Mouse (Mus musculus) WW6 (cell line): ENCODE data around the gene Gabrb3.

Experiments
- DNase-seq: peaks from one replicate; pipeline ENCODE4 v3.0.0-alpha.2; 2013; ENCODE audit warnings: low read depth, low spot score

Gabrb3 gene

DNA sequence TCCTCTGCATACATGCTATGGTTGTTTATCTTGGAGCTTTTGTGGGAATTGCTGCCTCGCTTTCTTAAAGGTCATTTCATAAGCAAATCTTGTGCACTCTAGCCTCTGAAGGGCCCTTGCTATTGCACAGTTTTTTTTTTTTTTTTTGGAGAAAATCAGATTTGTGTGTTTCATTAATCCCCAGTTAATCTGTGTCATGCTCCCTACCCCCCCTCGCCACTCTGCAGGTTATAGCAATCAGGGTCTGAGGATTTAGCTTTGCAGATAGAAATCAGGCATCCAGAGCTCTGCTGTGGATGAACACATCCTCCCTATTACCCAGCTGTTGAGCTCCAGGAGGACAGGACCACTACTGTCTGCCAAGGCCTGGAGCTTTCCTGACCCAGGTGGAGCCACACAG is at the start of gene Gabrb3:
TSS of gene Gabrb3 (plus strand) at position 301 of the 400 bp plus-strand sequence.
- DNase-seq = no peak

DNA sequence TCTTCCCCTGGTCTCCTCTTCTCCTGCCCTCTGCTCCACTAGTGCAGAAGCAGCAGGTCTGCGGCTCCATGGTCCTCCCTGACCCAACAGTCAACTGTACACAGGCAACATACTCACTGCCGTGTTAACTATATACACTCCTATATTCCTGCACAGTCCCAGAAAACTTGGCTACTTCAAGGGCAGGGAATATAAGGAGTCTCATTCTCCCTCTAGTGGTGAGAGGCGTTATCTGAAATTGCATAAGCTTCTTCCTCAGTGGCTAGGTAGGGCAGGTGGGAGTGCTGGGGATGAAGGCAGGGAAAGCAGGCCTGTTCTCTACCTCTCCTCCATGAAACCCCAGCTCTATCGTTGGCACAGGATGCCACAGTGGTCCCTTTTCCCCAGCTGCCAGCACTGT is 35.4 kb upstream of the Gabrb3 start:
- DNase-seq = no peak

GRCm38 (mm10) chr7:57386517-57387340 is 32.8 kb upstream of the Gabrb3 start, which contains the start of gene Gabrg3:
Gabrg3 (minus strand) TSS chr7:57387188.
- no peak for DNase-seq

GRCm38 (mm10) chr7:57387341-57387654 is 32.2 kb upstream of the Gabrb3 start:
- DNase-seq = no peak

GRCm38 (mm10) chr7:57390046-57390445 is 29.4 kb upstream of the Gabrb3 start:
- DNase-seq = no peak

- DNase-seq = no peak
Measured at GRCm38 (mm10) chr7:57393551-57393950, 25.9 kb upstream of the Gabrb3 start.

- DNase-seq = no peak
Measured at GRCm38 (mm10) chr7:57411163-57411562, 8.3 kb upstream of the Gabrb3 start.

DNA sequence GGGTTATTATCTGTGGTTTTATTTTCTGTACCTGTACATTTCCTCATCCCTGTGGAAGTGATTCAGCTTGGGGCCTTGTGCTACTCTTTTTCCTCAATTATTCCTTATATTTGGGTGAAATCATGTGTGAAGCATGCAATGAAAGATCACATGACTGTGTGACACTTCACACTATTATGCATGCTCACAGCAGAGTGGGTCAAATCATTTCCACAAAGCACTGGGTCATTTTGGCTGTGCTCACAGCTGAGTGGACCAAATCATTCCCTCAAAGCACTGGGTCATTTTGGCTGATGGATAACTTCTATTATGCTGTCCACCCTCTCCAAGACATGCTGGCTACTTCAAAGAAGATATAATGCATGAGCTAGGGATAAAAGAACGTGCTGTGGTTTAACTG is 6.6 kb upstream of the Gabrb3 start:
- no peak for DNase-seq

GRCm38 (mm10) chr7:57421044-57421443 is 1.6 kb downstream of the Gabrb3 start:
- no peak for DNase-seq

DNA sequence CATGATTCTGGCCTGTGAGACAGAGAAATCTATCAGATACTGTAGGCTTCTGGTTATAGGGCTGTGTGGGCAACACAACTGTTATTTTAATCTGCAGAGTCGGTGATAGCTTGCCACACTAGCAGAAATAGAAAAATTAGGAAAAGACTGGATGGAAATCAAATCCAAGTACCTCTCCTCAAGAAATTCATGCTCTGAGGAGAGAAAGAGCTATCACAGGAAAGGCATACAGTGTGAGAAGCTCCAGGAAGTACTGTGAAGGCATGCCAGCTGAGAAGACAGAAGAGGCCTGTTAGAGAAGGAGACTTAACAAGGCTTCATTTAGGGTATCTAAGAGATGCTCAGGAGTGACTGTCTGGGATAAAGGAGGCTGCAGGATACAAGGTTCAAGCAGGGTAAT is 3.2 kb downstream of the Gabrb3 start:
- no peak for DNase-seq

DNA sequence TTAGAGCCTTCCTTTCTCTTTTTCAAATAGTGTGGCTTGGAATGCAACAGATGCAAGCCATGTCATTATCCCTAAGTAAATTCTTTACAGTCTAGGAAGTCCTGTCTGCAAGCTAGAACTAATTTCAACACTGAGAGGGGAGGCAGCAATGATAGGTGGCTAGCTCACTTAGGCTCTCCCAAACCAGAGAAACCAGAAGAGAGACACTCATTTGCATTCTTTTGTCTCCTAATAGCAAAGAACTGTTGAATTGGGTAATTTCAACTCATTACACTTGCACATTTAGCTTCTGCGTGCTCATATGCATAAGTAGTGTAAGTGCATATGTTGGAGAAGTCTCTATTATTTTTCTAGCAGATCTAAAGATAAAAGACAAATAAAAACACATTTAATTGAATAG is 28.7 kb downstream of the Gabrb3 start:
- no peak for DNase-seq

GRCm38 (mm10) chr7:57460354-57460753 is 40.9 kb downstream of the Gabrb3 start:
- DNase-seq = no peak

DNA sequence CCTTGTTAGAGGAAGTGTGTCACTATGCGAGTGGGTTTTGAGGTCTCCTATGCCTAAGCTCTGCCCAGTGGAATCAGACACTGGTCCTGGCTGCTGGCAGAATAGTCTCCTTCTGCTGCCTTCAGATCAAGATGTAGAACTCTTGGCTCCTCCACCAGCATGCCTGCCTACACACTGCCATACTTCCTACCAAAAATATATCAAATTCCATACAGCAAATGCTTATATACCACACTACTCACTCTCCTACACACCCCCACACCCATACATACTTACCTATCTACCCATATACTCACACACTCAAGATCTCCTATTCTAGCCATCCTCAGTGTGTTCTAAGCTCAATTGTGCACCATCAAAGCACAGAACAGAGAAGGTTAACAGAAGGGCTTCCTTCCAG is 51.8 kb downstream of the Gabrb3 start:
- no peak for DNase-seq

- DNase-seq = peak; percentile 3
Measured at GRCm38 (mm10) chr7:57473811-57474525, 54.5 kb downstream of the Gabrb3 start.

- DNase-seq = no peak
Measured at GRCm38 (mm10) chr7:57482896-57483295, 63.4 kb downstream of the Gabrb3 start.

GRCm38 (mm10) chr7:57486907-57487306 is 67.4 kb downstream of the Gabrb3 start:
- DNase-seq = no peak

DNA sequence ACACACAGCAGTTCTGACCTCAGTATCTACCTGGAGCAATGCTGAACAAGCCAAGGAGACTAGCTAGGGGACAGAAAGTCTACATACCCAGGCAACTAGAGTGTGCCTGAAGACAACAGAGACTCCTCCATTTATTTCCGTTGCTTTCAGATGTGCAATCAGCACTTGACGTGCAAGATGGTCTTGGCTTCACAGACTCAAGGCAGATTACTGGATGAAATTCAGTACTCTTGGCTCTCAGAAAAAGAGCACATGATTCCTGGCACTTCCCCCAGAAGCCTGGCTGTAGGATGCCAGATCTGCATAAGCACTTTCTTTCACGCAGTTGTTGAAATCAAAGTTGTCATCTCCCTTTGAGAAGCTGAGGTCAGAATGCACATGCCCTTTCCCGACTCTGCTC is 72.3 kb downstream of the Gabrb3 start:
- no peak for DNase-seq

DNA sequence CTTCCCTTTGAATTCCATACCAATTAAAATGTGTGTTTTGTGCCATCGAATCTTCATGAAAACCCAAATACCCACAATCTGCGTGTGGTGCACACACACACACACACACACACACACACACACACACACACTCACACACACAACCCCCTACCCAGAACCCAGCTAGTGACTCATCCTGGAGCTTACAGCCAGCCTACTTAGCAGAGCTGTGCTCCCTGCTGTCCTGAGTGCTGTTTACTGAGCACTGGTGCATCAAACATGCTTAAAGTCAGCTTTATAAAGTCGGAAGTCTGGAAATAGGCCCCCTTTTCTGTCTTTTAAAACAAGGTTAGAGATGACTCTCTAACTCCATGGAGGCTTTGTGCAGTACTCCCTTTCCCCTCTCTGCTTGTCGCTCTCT is 83.3 kb downstream of the Gabrb3 start:
- DNase-seq = no peak

DNA sequence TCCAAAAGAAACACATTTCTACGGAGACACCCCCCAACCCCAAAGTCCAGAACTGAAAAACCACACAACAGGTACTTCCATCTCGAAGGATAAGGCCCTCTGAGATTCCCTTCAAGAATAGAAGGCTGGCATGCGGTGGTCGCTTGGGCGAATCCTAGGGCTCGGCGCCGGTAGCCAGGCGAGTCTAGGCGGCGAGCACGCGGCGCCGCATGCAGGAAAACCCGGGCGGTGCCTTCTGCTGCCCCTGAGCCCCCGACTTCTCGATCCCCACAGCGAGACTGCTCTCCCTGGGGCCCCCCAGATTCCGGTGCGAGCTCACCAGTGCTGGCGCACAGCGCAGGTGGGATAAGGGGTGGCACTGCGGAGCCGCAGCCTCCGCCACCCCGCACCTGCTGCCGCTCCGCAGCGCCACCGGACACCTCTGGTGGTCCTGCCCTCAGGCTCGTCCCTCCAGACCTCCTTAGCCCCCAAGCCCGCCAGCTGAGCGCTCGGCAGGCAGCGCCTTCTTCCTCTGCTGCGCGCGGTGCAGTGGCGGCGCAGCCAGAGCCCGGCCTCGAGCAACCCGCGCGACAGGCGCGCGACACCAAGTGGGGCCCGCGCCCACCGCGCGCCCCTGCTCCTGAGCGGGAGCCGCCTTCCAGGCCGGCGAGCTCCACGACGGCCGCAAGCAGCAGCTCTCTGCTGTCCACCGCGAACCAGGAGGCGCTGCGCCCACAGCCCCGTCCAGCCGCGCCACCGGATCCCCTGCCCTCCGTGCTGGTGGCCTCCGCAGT is 89.6 kb downstream of the Gabrb3 start:
- DNase-seq = peak; percentile 18

- peak; percentile 45 for DNase-seq
Measured at GRCm38 (mm10) chr7:57509681-57510141, 90.2 kb downstream of the Gabrb3 start, which contains the start of gene Gabra5. Gabra5 (minus strand) TSS chr7:57510059.

DNA sequence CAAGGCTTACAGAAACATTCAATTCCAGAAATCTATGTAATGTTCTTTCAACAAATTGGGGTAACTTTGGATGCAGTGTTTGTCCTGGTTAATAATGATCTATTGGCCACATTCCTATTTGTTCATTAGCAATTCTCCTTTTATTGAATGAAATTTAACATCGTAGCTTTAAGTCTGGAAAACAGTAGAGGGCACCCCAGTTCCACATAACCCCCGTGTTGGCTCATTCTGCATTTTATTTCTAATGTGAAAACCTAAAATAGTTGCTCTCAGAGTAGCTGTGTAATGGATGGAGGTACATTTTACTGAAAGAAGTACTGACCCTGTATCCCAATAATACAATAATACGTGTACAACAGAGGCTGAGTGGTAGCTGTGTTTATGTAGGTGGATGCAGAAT is 93.5 kb downstream of the Gabrb3 start:
- no peak for DNase-seq

- no peak for DNase-seq
Measured at GRCm38 (mm10) chr7:57529451-57529850, 110.0 kb downstream of the Gabrb3 start.
